Mouse (Mus musculus) spleen, postnatal 0 days (tissue): ENCODE measurements around the gene 1700040F15Rik. TPM values are rescaled to one million over a fixed set of nuclear protein-coding genes. Genes with fewer than 3 reads are reported as not detected.

Experiments
- polyA plus RNA-seq: library from polyadenylated mRNA; unstranded; fragments of >200 nt; fragmentation: Nextera tagmentation; extraction: Ambion mirVana; gene quantifications from 2 replicates; pipeline ENCODE4 v1.2.1, GENCODE M21; 2015

1700040F15Rik gene
- polyA plus RNA-seq = not detected in 2 replicates

DNA sequence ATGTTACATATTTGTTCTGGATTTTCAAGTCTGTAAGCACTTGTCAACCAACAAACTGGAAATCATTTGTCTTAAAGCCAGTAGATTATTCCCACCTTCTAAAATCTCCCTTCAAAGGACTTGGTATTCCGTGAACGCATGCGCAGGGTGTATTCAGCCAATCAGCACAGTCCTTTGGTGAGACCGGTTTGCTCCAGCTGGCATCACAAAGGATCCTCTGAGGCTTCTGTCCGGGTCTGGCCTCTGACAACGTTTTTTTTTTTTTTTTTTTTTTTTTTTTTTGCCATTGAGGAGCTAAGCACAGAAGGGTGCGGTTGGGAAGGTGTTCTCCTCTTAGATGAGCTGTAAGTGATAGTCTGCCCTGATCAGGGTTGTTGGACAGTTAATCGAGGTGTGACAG is at the start of gene 1700040F15Rik:
Gene 1700040F15Rik (plus strand): TSS at position 301 of the 400 bp plus-strand sequence.

